Mouse (Mus musculus): ENCODE data around the gene Xpo6.

DNA sequence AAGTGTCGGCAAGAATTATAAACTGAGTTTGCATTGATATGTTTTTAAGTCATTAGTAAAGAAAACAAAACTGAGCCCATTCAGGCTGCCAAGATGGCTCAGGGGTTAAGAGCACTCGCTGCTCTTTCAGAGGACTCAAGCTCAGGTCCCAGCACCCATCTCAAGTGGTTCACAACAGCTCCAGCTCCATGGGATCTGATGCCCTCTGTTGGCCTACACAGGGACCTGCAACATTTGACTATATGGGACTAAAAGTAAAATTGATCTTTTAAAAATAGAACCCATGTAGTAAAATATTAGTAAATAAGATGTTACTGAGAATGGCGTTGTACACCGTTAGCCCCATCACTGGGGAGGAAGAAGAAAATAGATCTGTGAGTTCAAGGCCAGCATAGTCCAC lies 130.0 kb downstream of the Xpo6 start:
- TF ChIP-seq CTCF (IDR thresholded peaks at IDR 0.05; ENCODE audit: control insufficient read depth, insufficient read depth, low read length), result no peak
- no peak for TF ChIP-seq POLR2A (IDR thresholded peaks at IDR 0.05; ENCODE audit: borderline replicate concordance, control insufficient read depth, low read depth, low read length)
